Mouse (Mus musculus) C2C12 (cell line): ENCODE measurements around the gene Prom1. TPM values are rescaled to one million over a fixed set of nuclear protein-coding genes. Genes with fewer than 3 reads are reported as not detected.

ENCODE experiments used
- H3K27me3 ChIP-seq: one replicate; pipeline ENCODE4 v1.6.1; 2011; ENCODE audit not compliant: control insufficient read depth, insufficient read depth, insufficient read length
- H3K36me3 ChIP-seq: one replicate; pipeline ENCODE4 v1.6.1; 2011; ENCODE audit not compliant: control insufficient read depth, insufficient read depth
- H3K4me3 ChIP-seq: one replicate; pipeline ENCODE4 v1.5.1; 2011; ENCODE audit warnings: mild to moderate bottlenecking, control low read depth; ENCODE audit not compliant: poor library complexity, insufficient read depth, severe bottlenecking
- H3K79me2 ChIP-seq: one replicate; pipeline ENCODE4 v1.6.1; 2011; ENCODE audit not compliant: control insufficient read depth, insufficient read depth
- H3K79me3 ChIP-seq: one replicate; pipeline ENCODE4 v1.6.1; 2011; ENCODE audit warnings: low read depth, control low read depth
- H3ac ChIP-seq: one replicate; pipeline ENCODE3; 2011; ENCODE audit warnings: low read depth; ENCODE audit not compliant: control insufficient read depth, insufficient read length
- CEBPB ChIP-seq: IDR thresholded peaks from one replicate; pipeline ENCODE4 v1.6.1; 2011; ENCODE audit warnings: low read depth, mild to moderate bottlenecking, control low read depth, moderate library complexity
- CTCF ChIP-seq: IDR thresholded peaks from one replicate; pipeline ENCODE4 v1.5.1; 2011; ENCODE audit not compliant: control insufficient read depth, insufficient read depth, insufficient read length
- FOSL1 ChIP-seq: IDR thresholded peaks from one replicate; pipeline ENCODE4 v1.8.0; 2011; ENCODE audit warnings: mild to moderate bottlenecking, low read length; ENCODE audit not compliant: poor library complexity, insufficient read depth, severe bottlenecking
- MAX ChIP-seq: IDR thresholded peaks from one replicate; pipeline ENCODE4 v1.6.1; 2011; ENCODE audit warnings: mild to moderate bottlenecking, control low read depth
- MYOD1 ChIP-seq: IDR thresholded peaks from one replicate; pipeline ENCODE4 v1.6.1; 2011; ENCODE audit warnings: low read depth; ENCODE audit not compliant: control insufficient read depth, insufficient read length
- MYOG ChIP-seq: IDR thresholded peaks from one replicate; pipeline ENCODE4 v1.6.1; 2011; ENCODE audit not compliant: control insufficient read depth, insufficient read length; ENCODE audit errors: extremely low read depth
- USF1 ChIP-seq: IDR thresholded peaks from one replicate; pipeline ENCODE4 v1.6.1; 2011; ENCODE audit warnings: low read depth, mild to moderate bottlenecking, control low read depth, moderate library complexity
- polyA plus RNA-seq: library from polyadenylated mRNA; unstranded; fragments of >200 nt; fragmentation: generic; extraction: Trizol; gene quantifications from one replicate; pipeline ENCODE4 v1.2.1, GENCODE M21; 2012; ENCODE audit warnings: missing spikeins

Gene Prom1
- polyA plus RNA-seq, 1 experiment: not detected

GRCm38 (mm10) chr5:44104120-44104519 lies 2.3 kb upstream of the Prom1 start:
- H3K36me3 ChIP-seq: no peaks in the 10 kb centered on the region
- H3K79me2 ChIP-seq: no peaks in the 10 kb centered on the region
- no peaks in the 10 kb centered on the region for H3K79me3 ChIP-seq
- TF ChIP-seq CTCF: no peak
- no peak for TF ChIP-seq CEBPB
- TF ChIP-seq USF1: no peak
- H3ac ChIP-seq: no peak overlapping the region
- H3K4me3 ChIP-seq: no peak overlapping the region
- H3K27me3 ChIP-seq: peaks cover 26% of the 10 kb centered on the region

- H3K79me2 ChIP-seq: no peaks in the 10 kb centered on the region
- H3K79me3 ChIP-seq: no peaks in the 10 kb centered on the region
- no peak overlapping the region for H3ac ChIP-seq
Observed at GRCm38 (mm10) chr5:44103121-44103520, 1.3 kb upstream of the Prom1 start.

GRCm38 (mm10) chr5:44100544-44101230 lies 1.1 kb downstream of the Prom1 start:
- Histone ChIP-seq H3K79me2 (no peaks in the 10 kb centered on the region), H3K4me3 (no peak overlapping the region), H3ac (no peak overlapping the region), H3K36me3 (no peaks in the 10 kb centered on the region), H3K79me3 (no peaks in the 10 kb centered on the region), H3K27me3 (peaks cover 33% of the 10 kb centered on the region)
- TF ChIP-seq MYOD1 (no peak), FOSL1 (no peak), MAX (no peak), MYOG (no peak), CTCF (no peak), USF1 (no peak), CEBPB (no peak)

More at GRCm38 (mm10) chr5:44103121-44103520, 1.3 kb upstream of the Prom1 start:
- TF ChIP-seq USF1 (no peak), CTCF (no peak), MAX (no peak), FOSL1 (no peak)
- Histone ChIP-seq H3K36me3 (no peaks in the 10 kb centered on the region), H3K27me3 (peaks cover 33% of the 10 kb centered on the region), H3K4me3 (no peak overlapping the region)

GRCm38 (mm10) chr5:44100187-44100543 lies 1.7 kb downstream of the Prom1 start:
- no peak overlapping the region for H3ac ChIP-seq
- no peaks in the 10 kb centered on the region for H3K79me3 ChIP-seq
- H3K27me3 ChIP-seq: peaks cover 33% of the 10 kb centered on the region
- no peaks in the 10 kb centered on the region for H3K36me3 ChIP-seq
- TF ChIP-seq USF1 (no peak), FOSL1 (no peak), CEBPB (no peak), MYOD1 (no peak), MAX (no peak), CTCF (no peak), MYOG (no peak)
- no peaks in the 10 kb centered on the region for H3K79me2 ChIP-seq
- H3K4me3 ChIP-seq: no peak overlapping the region

GRCm38 (mm10) chr5:44096996-44097395 lies 4.8 kb downstream of the Prom1 start:
- Histone ChIP-seq H3K27me3 (peaks cover 32% of the 10 kb centered on the region), H3K4me3 (no peak overlapping the region), H3K36me3 (no peaks in the 10 kb centered on the region), H3ac (no peak overlapping the region), H3K79me2 (no peaks in the 10 kb centered on the region), H3K79me3 (no peaks in the 10 kb centered on the region)
- TF ChIP-seq MAX (no peak), MYOG (no peak), CTCF (no peak), CEBPB (no peak), FOSL1 (no peak), USF1 (no peak), MYOD1 (no peak)

- H3K79me3 ChIP-seq: no peaks in the 10 kb centered on the region
Observed at GRCm38 (mm10) chr5:44096106-44096505, 5.7 kb downstream of the Prom1 start.

More at GRCm38 (mm10) chr5:44096106-44096505, 5.7 kb downstream of the Prom1 start:
- Histone ChIP-seq H3K79me2 (no peaks in the 10 kb centered on the region), H3K4me3 (no peak overlapping the region), H3K27me3 (peaks cover 25% of the 10 kb centered on the region), H3ac (no peak overlapping the region), H3K36me3 (no peaks in the 10 kb centered on the region)
- TF ChIP-seq CEBPB: no peak
